Mouse (Mus musculus) layer of hippocampus, adult 11-12 months (tissue): ENCODE measurements around the gene Avil.

Experiments
- DNase-seq: peaks from one replicate; pipeline ENCODE4 v3.0.0; 2022; ENCODE audit warnings: low spot score

Gene Avil

DNA sequence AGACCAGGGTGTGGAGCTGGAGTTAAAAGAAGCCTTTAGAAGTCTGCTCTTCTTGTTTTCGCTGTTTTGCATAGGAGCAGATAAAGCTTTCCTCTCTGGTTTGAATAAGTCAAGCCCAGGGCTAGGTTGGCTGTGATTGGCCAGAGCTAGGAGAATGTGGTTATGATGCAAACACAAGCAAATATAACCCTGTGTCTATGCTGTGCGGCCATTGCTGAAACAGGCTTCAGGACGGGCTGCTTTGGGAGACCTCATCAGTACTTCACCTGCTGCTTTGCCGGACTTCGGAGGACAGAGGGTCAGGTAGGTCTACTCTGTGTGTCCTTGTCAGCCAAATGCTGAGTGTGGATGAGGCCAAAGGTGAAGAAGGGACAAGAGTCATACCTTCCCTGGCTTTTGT is at the start of gene Avil:
Gene Avil (plus strand): TSS at position 181 of the 400 bp plus-strand sequence.
- no peak for DNase-seq

- no peak for DNase-seq
Measured at GRCm38 (mm10) chr10:126952375-126952774, 48.1 kb upstream of the Avil start.

DNA sequence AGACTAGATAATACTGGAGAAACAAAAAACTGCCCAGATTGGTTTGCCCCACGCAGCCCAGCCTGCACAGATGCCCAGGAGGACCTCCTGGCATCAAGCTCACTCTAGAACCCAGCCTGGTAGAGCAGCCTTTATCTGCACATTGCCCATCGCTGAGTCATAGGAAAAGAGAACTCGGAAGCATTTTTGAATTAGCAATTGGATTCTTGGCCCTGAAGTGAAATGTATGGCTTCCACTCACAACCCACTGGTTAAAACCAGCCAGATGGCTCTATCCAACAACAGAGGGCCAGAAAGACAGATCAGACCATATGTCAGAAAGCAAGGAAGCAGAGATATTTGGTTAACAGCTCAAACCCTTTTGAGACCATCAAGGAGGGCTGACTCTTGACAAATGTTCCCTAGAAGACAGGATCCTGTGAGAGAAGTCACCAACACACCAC is 47.5 kb upstream of the Avil start:
- peak; percentile 67 for DNase-seq

GRCm38 (mm10) chr10:126956692-126957358 is 43.7 kb upstream of the Avil start:
- no peak for DNase-seq

DNA sequence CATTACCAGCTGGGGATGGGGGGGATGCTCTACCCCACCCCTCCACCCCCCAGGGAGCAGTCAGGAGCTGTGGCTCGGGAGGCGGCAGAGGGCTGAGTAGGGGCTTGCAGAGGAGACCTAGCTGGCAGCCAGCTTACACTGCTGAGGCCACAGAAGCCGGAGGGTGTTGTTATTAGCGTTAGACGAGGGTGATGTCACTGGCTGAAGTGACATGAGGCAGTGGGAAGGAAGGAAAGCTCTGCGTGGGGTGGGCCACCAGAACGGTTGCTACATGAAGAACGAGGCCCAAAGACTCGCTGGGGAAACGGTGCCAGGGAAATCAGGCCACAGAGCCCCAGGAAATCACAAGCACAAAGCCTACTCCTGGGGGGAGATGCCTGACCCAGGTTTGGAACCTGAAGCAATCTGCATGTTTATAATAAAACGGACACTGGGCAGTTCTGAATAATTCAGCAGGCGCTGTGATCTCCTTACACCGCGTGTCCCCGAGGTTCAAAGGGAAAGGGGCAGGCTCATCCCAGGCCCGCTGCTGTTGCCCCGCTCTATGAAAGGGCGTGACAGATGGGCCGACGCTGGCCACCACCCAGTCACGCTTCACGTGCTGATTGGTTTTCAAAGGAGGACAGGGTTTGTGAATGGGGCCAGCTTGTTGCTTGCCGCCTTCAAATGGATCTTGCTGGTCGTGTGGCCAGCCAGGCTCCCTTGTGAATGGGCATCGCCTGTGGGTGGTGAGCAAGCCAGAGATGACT is 43.0 kb upstream of the Avil start:
- peak; percentile 56 for DNase-seq

GRCm38 (mm10) chr10:126960496-126960895 is 40.0 kb upstream of the Avil start:
- DNase-seq = no peak

GRCm38 (mm10) chr10:126961757-126962156 is 38.8 kb upstream of the Avil start:
- peak; percentile 66 for DNase-seq

GRCm38 (mm10) chr10:126962271-126962965 is 38.1 kb upstream of the Avil start:
- DNase-seq = no peak

- no peak for DNase-seq
Measured at GRCm38 (mm10) chr10:126962966-126963330, 37.6 kb upstream of the Avil start.

- no peak for DNase-seq
Measured at GRCm38 (mm10) chr10:126963821-126964220, 36.7 kb upstream of the Avil start.

DNA sequence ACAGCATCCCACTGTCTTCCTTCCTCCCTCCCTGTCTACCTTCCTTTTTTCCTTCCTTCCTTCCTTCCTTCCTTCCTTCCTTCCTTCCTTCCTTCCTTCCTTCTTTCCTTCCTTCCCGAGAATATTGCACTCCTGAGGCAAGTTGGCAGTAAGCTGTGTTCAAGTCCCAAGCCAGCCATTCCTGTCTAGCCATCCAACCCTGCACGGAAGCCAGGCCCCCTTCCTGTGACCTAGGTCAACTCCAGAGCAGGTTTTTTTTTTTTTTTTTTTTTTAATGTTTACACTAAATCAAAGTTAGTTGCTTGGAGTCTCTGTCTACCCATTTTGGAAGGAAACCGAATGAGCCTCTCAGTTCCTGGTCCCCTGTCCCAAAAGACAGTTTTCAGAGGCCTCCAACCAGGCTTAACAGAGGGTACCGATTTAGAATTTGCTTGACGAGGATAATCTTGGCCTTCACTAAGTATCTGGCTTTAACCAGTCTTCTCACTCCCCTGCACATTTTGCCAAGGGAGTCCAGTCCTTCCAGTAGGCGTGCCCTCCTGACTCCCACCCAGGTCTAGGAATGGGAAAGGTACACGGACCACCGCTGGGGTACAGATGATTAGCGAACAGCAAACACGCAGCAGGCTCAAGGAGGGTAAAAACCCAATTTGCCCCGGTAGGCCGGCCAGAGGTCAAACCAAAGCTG is 29.0 kb upstream of the Avil start:
- DNase-seq = no peak

- no peak for DNase-seq
Measured at GRCm38 (mm10) chr10:126972051-126972725, 28.3 kb upstream of the Avil start.

- no peak for DNase-seq
Measured at GRCm38 (mm10) chr10:126972988-126973387, 27.5 kb upstream of the Avil start.

GRCm38 (mm10) chr10:126975706-126976105 is 24.8 kb upstream of the Avil start:
- DNase-seq = no peak

DNA sequence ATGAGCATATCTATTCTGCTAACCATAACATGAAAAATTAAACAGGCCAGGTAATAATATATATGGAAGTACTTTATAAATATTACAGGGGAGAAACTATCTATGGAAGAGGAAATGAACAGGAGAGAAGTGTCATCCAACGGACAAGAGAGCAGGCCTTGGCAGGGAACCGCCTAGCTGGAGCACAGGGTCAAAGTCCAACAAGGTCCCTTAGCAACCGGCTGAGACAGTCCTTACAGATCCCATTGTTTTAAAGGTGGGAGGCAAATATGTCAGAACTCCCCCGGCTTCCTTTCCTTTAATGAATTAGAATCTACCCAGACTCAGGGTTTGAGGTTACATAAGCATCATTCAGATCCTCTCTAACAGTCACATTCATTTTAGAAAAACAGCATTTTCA is 23.4 kb upstream of the Avil start:
- no peak for DNase-seq

DNA sequence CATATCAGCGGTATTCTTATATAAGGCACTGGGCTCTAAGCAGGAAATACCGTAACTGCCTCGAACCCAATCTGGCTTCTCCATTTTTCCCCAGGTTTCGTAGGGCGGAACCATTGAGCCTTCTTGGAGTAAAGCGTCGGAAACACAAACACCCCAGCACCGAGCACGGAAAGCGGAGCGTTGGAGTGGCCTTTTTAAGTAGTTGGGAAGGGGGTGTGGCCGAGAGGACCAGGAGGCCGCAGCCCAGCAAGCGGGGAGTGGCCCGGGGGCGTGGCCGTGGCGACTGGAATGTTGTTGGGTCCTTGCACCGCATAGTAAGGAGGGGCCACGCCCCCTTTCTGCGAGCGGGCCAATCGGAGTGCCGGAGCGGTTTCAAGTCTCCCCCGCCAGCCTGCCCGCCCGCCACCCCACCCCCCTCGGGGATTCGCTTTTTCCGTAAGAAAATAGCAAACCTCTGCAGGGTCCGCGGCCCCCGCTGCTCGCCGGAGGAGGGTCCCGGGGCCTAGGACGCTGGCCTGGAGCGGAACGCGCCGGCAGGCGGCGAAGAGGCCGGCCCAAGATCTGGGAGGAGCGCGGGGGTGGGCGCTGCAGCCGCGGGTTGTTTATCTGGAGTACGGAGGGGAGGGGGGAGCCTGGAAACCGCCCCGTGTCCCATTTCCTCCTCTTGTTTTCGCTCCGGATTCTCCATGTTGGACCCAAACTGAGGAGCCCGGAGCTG is 22.1 kb upstream of the Avil start, which contains the start of gene Ctdsp2:
Gene Ctdsp2 (plus strand): TSS at position 441 of the 718 bp plus-strand sequence.
- peak; percentile 100 for DNase-seq

DNA sequence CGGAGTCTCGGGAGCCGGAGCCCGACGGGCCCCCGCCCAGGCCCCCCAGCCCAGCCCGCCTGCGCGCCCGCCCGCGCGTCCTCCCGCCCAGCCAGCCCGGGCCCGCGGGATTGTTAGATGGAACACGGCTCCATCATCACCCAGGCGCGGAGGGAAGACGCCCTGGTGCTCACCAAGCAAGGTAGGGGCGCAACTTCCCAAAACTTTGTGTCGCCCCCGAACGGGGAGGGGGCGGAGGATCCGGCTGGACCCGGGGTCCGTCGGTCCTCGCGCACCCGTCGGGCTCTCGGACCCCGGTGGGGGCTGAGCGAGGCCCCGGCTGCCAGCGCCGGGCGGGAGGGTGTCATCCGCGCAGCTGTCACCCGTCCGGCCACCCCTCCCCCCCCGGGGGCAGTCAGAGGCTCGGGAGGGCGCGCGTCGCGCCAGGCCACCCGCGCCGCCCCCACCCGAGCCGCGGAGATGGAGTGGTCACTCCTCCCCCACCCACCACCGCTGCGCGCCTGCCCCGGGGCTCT is 21.3 kb upstream of the Avil start:
- DNase-seq = peak; percentile 69

DNA sequence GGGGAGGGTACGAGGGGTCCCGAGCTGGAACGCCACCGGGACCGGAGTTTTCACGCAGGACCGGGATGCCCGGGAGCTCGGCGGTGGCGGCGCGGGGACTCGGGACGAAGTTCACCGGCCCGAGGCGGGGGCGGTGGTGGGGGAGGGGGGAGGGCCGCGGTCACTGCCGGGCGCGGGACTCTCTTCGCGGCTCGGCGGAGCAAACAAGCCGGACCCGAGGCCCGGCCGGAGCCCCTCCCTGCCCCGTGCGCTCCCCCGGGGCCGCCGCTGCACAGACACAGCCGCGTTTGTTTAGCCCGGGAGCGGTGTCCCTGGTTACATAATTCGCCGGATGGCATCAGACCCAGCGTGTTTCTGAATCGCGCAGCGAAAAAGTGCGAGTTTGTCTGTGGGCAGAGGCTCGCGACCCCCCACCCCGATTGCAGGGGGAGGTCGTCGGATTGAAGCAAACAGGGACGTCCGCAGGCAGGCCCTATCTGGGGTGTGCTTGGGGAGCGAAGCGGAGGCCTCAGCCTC is 20.8 kb upstream of the Avil start:
- peak; percentile 63 for DNase-seq

GRCm38 (mm10) chr10:126980221-126980932 is 20.1 kb upstream of the Avil start:
- peak; percentile 68 for DNase-seq
